Mouse (Mus musculus) liver, embryonic 15.5 days (tissue): ENCODE data around the gene Heatr6. TPM values are rescaled to one million over a fixed set of nuclear protein-coding genes. Genes with fewer than 3 reads are reported as not detected.

ENCODE experiments used
- ATAC-seq: fragments of 200-750 bp; cut with Nextera tagmentation; 2 replicates; pipeline ENCODE4 v1.8.0; 2017; ENCODE audit warnings: moderate number of reproducible peaks, mild to moderate bottlenecking, moderate library complexity; ENCODE audit not compliant: insufficient read depth
- H3K27ac ChIP-seq: fragments of 300-500 bp; sonication (generic); replicated peaks from 2 replicates; pipeline ENCODE4 v1.5.1; 2015; ENCODE audit warnings: mild to moderate bottlenecking, inconsistent platforms
- H3K27me3 ChIP-seq: fragments of 300-500 bp; sonication (generic); 2 replicates; pipeline ENCODE4 v1.6.1; 2015; ENCODE audit warnings: mild to moderate bottlenecking, inconsistent platforms
- H3K36me3 ChIP-seq: fragments of 300-500 bp; sonication (generic); replicated peaks from 2 replicates; pipeline ENCODE4 v1.6.1; 2015; ENCODE audit warnings: moderate library complexity, mild to moderate bottlenecking, inconsistent platforms
- H3K4me1 ChIP-seq: fragments of 300-500 bp; sonication (generic); replicated peaks from 2 replicates; pipeline ENCODE4 v1.6.1; 2015; ENCODE audit warnings: inconsistent platforms
- H3K4me2 ChIP-seq: fragments of 300-500 bp; sonication (generic); 2 replicates; pipeline ENCODE4 v1.6.1; 2015; ENCODE audit warnings: moderate library complexity, mild to moderate bottlenecking, inconsistent platforms
- H3K4me3 ChIP-seq: fragments of 300-500 bp; sonication (generic); replicated peaks from 2 replicates; pipeline ENCODE4 v1.5.1; 2015; ENCODE audit warnings: mild to moderate bottlenecking, inconsistent platforms
- H3K9ac ChIP-seq: fragments of 300-500 bp; sonication (generic); 2 replicates; pipeline ENCODE4 v1.6.1; 2015; ENCODE audit warnings: moderate library complexity, mild to moderate bottlenecking, inconsistent platforms
- H3K9me3 ChIP-seq: fragments of 300-500 bp; sonication (generic); replicated peaks from 2 replicates; pipeline ENCODE4 v1.6.1; 2016; ENCODE audit warnings: inconsistent platforms
- WGBS: fragments of 180-500 bp; shearing (Covaris S2); methylation state at CpG from one replicate; pipeline ENCODE4 v1.1.7; 2015; ENCODE audit warnings: mixed read lengths; ENCODE audit not compliant: insufficient replicate concordance; 5-methylcytosine and 5-hydroxymethylcytosine counted together
- polyA plus RNA-seq: library from polyadenylated mRNA; unstranded; fragments of >200 nt; fragmentation: Nextera tagmentation; extraction: Ambion mirVana; gene quantifications from 2 replicates; pipeline ENCODE4 v1.2.1, GENCODE M21; 2015

Heatr6 gene
- polyA plus RNA-seq, 1 experiment from 2014 or later: 6.2 TPM

GRCm38 (mm10) chr11:83810441-83810840 is 56.9 kb downstream of the Heatr6 start:
- no peak overlapping the region for H3K27ac ChIP-seq
- H3K36me3 ChIP-seq: no peaks in the 10 kb centered on the region
- no peaks in the 10 kb centered on the region for H3K9me3 ChIP-seq
- H3K4me1 ChIP-seq: no peaks in the 10 kb centered on the region
- no peaks in the 10 kb centered on the region for H3K27me3 ChIP-seq
- no peak overlapping the region for H3K9ac ChIP-seq
- no peak overlapping the region for H3K4me2 ChIP-seq
- no peak for ATAC-seq
- 78% methylated on average over 8 of the region's 8 CpGs for whole genome bisulfite sequencing
- H3K4me3 ChIP-seq: no peak overlapping the region

- no peaks in the 10 kb centered on the region for H3K36me3 ChIP-seq
- no peaks in the 10 kb centered on the region for H3K4me1 ChIP-seq
- no peak for ATAC-seq
- no peaks in the 10 kb centered on the region; the same call in 1 of the 2 replicates for H3K27me3 ChIP-seq
- no peak overlapping the region for H3K4me3 ChIP-seq
- no peak overlapping the region for H3K9ac ChIP-seq
- H3K9me3 ChIP-seq: no peaks in the 10 kb centered on the region
- no peak overlapping the region for H3K4me2 ChIP-seq
- H3K27ac ChIP-seq: no peak overlapping the region
- WGBS: 74% methylated on average over 5 of the region's 5 CpGs
Measured at GRCm38 (mm10) chr11:83815191-83815590, 61.7 kb downstream of the Heatr6 start.

GRCm38 (mm10) chr11:83815628-83816027 is 62.1 kb downstream of the Heatr6 start:
- Histone ChIP-seq H3K27me3 (no peaks in the 10 kb centered on the region; the same call in 1 of the 2 replicates), H3K27ac (no peak overlapping the region), H3K4me1 (no peaks in the 10 kb centered on the region), H3K36me3 (no peaks in the 10 kb centered on the region), H3K4me2 (no peak overlapping the region), H3K4me3 (no peak overlapping the region), H3K9me3 (no peaks in the 10 kb centered on the region), H3K9ac (no peak overlapping the region)
- WGBS: 9% methylated on average over 9 of the region's 9 CpGs
- ATAC-seq: no peak

GRCm38 (mm10) chr11:83817048-83817447 is 63.6 kb downstream of the Heatr6 start:
- H3K27me3 ChIP-seq: no peaks in the 10 kb centered on the region; the same call in 1 of the 2 replicates

GRCm38 (mm10) chr11:83817994-83818393 is 64.5 kb downstream of the Heatr6 start:
- WGBS: 40% methylated on average over 4 of the region's 4 CpGs
- no peaks in the 10 kb centered on the region for H3K4me1 ChIP-seq
- H3K36me3 ChIP-seq: no peaks in the 10 kb centered on the region
- H3K4me2 ChIP-seq: no peak overlapping the region
- H3K27ac ChIP-seq: no peak overlapping the region
- no peak for ATAC-seq
- H3K9ac ChIP-seq: no peak overlapping the region
- no peak overlapping the region for H3K4me3 ChIP-seq
- H3K27me3 ChIP-seq: no peaks in the 10 kb centered on the region; the same call in 1 of the 2 replicates
- H3K9me3 ChIP-seq: no peaks in the 10 kb centered on the region

More at GRCm38 (mm10) chr11:83817048-83817447, 63.6 kb downstream of the Heatr6 start:
- H3K27ac ChIP-seq: no peak overlapping the region
- no peak overlapping the region for H3K4me3 ChIP-seq
- no peak overlapping the region for H3K4me2 ChIP-seq
- no peaks in the 10 kb centered on the region for H3K36me3 ChIP-seq
- no peaks in the 10 kb centered on the region for H3K9me3 ChIP-seq
- H3K9ac ChIP-seq: no peak overlapping the region
- 61% methylated on average over 6 of the region's 6 CpGs for WGBS
- no peak for ATAC-seq
- no peaks in the 10 kb centered on the region for H3K4me1 ChIP-seq

- H3K4me2 ChIP-seq: no peak overlapping the region
- no peak overlapping the region for H3K4me3 ChIP-seq
- WGBS: 43% methylated on average over 9 of the region's 9 CpGs
- no peak overlapping the region for H3K9ac ChIP-seq
- H3K4me1 ChIP-seq: no peaks in the 10 kb centered on the region
- no peak for ATAC-seq
- H3K27me3 ChIP-seq: no peaks in the 10 kb centered on the region; the same call in 1 of the 2 replicates
- no peak overlapping the region for H3K27ac ChIP-seq
- no peaks in the 10 kb centered on the region for H3K9me3 ChIP-seq
- no peaks in the 10 kb centered on the region for H3K36me3 ChIP-seq
Measured at GRCm38 (mm10) chr11:83818591-83819127, 65.2 kb downstream of the Heatr6 start.

GRCm38 (mm10) chr11:83819806-83820483 is 66.4 kb downstream of the Heatr6 start:
- Histone ChIP-seq H3K9ac (no peak overlapping the region), H3K27ac (no peak overlapping the region)
- 54% methylated on average over 10 of the region's 10 CpGs for WGBS

GRCm38 (mm10) chr11:83826142-83826541 is 72.6 kb downstream of the Heatr6 start:
- Histone ChIP-seq H3K9ac (no peak overlapping the region), H3K4me2 (no peak overlapping the region), H3K27me3 (no peaks in the 10 kb centered on the region; the same call in 1 of the 2 replicates), H3K36me3 (no peaks in the 10 kb centered on the region), H3K4me1 (no peaks in the 10 kb centered on the region), H3K4me3 (no peak overlapping the region), H3K9me3 (no peaks in the 10 kb centered on the region), H3K27ac (no peak overlapping the region)
- WGBS: 64% methylated on average over 3 of the region's 3 CpGs
- ATAC-seq: no peak

More at GRCm38 (mm10) chr11:83819806-83820483, 66.4 kb downstream of the Heatr6 start:
- no peaks in the 10 kb centered on the region for H3K4me1 ChIP-seq
- H3K4me3 ChIP-seq: no peak overlapping the region
- H3K9me3 ChIP-seq: no peaks in the 10 kb centered on the region
- H3K4me2 ChIP-seq: no peak overlapping the region
- no peak for ATAC-seq
- no peaks in the 10 kb centered on the region for H3K36me3 ChIP-seq
- H3K27me3 ChIP-seq: no peaks in the 10 kb centered on the region; the same call in 1 of the 2 replicates

- Histone ChIP-seq H3K4me3 (no peak overlapping the region), H3K36me3 (no peaks in the 10 kb centered on the region), H3K4me1 (no peaks in the 10 kb centered on the region; the same call in 1 of the 2 replicates), H3K9me3 (no peaks in the 10 kb centered on the region), H3K27ac (no peak overlapping the region), H3K4me2 (no peak overlapping the region), H3K9ac (no peak overlapping the region), H3K27me3 (no peaks in the 10 kb centered on the region; the same call in 1 of the 2 replicates)
- no peak for ATAC-seq
- 46% methylated on average over 8 of the region's 8 CpGs for WGBS
Measured at GRCm38 (mm10) chr11:83828553-83829142, 75.2 kb downstream of the Heatr6 start.

GRCm38 (mm10) chr11:83832389-83832788 is 78.9 kb downstream of the Heatr6 start:
- Histone ChIP-seq H3K27me3 (no peaks in the 10 kb centered on the region; the same call in 1 of the 2 replicates), H3K9ac (no peak overlapping the region), H3K4me3 (no peak overlapping the region), H3K4me1 (peaks cover 6% of the 10 kb centered on the region), H3K36me3 (no peaks in the 10 kb centered on the region), H3K9me3 (no peaks in the 10 kb centered on the region), H3K4me2 (no peak overlapping the region), H3K27ac (no peak overlapping the region)
- 32% methylated on average over 8 of the region's 8 CpGs for WGBS
- no peak for ATAC-seq
